Mouse (Mus musculus): ENCODE data around the gene Atp11b. TPM values are rescaled to one million over a fixed set of nuclear protein-coding genes. Genes with fewer than 3 reads are reported as not detected.
A peak's percentile ranks its signal among the peaks of the same experiment; 100 is the strongest.

Gene Atp11b
- total RNA-seq (2021) = 10 to 100 TPM; 21.9 to 32.8 TPM
- long read RNA-seq, experiment 1, full-length matches to known transcripts = 16 of 20 reads
- long read RNA-seq, experiment 1, partial matches to known transcripts = 1 of 20 reads
- long read RNA-seq, experiment 1, other reads (novel, unspliced or antisense) = 3 of 20 reads
- long read RNA-seq, experiment 2, full-length matches to known transcripts = 5 of 15 reads
- long read RNA-seq, experiment 2, partial matches to known transcripts = 4 of 15 reads
- long read RNA-seq, experiment 2, other reads (novel, unspliced or antisense) = 6 of 15 reads

DNA sequence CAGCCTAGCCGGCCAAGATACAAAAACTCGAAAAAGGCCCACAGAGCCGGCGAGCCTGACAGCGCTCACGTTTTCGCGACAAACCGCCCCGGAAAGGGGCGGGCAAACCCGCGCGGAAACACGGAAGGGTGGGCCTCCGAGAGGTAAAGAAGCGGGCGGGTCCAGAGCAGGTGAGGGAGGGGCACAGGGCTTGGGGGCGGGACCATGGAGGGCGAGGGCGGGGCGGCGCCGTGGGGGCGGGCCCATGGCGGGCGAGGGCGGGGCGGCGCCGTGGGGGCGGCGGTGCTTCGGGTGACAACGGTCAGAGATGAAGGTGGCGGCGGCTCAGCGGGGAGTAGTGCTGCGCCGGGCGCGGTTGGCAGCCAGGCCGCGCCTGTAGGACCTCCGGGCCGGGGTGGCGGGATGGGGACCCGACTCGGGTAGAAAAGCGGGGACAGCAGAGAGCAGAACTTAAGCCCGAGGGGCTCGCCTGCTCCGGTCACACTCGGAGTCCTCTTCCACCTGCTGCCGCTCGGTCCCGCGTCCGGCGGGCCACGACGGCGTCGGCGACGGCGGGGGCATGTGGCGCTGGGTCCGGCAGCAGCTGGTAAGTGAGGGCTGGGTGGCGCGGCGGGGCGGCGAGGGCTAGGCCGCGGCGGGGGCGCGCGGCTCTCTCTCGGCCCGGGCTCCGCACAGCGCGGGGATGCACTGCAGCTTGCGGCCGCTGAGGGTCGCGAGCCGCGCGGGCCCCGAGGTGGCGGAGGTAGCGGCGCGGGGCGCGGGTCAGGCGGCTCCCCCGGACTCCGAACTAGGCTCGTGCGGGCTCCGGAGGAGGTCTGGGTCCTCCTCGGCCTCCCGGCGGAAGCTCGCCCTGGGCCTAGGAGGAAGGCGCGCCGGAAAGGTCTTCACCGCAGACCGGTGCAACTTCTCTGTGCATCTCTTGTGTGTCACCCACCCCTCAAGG is at the start of gene Atp11b:
Gene Atp11b, plus strand, starts transcription at position 282 of the 943 bp plus-strand sequence.
- DNase-seq = peak; percentile 81

DNA sequence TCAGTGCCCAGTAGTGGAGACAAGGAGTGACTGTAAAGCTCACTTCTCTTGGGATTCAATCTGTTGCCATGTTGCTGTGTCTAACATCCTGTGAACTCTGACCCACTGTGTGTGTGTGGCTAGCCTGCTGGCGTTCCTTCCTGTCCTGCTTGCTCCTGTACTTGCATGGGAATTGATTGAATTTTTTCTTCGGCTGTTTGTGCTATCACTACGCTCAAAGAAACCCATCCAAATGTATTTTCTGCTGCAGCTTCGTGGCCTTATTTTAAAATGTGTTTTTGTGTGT is 49.6 kb upstream of the Atp11b start:
- DNase-seq = no peak

DNA sequence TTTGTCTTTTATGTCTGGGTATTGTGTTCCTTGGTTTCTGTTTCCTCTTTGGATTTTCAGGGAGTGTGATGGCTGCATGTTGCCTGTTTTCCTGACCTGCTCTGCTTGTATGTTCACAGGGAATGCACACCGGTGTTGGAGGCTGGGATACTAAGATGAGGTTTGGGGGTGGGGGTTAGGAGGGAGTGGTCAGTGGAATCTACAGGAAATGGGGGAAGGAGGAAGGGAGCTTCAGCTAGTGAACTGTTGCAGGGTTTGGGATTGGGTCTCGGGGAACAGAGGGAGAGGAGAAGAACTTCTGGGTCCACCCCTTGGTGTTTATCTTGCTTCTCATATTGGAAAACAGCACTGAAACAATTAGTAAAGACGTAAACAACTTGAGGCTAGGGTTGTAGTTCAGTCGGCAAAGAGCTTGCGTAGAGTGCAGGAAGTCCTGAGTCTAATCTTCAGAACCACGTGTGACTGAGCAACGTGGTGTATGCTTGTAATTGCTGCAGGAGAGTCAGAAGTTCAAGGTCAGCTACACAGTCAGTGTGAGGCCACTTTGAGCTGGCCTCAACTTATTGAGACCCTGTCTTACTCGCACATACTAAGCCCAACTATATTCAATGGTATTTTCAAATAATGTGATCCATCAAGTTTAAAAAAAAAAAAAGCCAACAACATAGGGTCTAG is 34.2 kb upstream of the Atp11b start:
- no peak for DNase-seq

DNA sequence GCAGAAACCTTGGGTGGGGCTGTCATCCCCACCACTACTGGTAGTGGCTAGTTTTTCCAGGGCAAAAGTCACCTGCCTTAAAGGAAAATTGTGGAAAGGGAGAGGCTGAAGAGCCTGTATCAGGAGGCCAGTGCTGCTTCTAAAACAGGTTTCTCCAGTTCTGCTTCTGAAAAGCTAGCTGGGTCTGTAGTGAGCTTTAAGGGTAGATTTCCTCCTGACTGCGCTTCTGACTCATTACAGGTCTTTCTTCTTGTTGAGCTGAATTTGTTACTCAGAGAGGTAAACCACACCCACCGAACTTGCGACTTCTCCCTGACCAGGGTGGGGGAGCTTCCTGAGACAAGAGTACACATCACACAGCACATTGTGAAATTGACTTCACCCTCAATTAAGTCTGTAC is 33.1 kb upstream of the Atp11b start:
- no peak for DNase-seq

DNA sequence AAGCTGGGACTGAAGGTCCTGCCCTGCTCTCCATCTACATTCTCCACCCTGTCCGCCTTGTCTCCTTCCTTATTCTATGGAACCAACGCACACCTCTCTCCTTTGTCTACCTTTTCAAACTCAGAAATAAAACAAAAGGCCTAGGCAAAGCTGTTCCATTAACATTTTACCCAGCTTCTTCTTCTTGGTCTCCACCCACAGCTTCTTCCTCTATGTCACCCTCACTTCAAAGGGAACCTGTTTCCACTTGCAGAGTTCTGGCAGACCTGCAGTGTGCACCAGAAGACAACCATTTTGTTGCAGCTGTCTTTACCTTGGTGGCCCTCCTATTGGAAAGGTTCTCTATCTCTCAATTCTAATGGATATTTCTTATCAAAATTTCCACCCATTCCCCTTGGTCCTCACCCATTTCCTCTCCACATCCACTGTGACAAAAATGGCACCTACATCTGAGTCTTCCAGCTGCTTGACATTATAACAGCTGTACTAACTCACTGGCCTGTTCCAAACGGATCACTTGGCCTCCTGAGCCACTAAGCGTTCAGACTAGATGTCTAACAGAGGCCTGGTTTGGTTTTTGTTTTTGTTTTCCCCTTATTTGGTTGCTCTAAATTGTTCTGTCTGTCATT is 32.0 kb upstream of the Atp11b start:
- no peak for DNase-seq

DNA sequence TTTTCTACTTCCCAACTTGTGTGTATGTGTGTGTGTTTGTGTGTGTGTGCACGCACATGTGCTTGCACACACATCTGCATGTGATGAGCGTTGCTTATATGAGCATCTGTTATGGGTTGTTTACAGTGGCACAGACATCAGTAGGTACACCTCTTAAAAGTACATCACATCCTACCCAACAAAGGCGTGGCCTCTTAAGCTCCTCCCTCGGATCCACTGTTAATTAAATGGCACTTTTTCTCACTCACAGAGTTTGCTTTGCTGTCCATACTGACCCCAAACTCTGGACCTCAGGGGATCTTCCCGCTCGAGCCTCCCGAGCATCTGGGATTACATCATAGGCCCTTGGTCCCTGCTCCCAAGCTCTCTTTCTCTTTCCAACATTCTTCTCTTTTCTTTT is 31.1 kb upstream of the Atp11b start:
- no peak for DNase-seq

DNA sequence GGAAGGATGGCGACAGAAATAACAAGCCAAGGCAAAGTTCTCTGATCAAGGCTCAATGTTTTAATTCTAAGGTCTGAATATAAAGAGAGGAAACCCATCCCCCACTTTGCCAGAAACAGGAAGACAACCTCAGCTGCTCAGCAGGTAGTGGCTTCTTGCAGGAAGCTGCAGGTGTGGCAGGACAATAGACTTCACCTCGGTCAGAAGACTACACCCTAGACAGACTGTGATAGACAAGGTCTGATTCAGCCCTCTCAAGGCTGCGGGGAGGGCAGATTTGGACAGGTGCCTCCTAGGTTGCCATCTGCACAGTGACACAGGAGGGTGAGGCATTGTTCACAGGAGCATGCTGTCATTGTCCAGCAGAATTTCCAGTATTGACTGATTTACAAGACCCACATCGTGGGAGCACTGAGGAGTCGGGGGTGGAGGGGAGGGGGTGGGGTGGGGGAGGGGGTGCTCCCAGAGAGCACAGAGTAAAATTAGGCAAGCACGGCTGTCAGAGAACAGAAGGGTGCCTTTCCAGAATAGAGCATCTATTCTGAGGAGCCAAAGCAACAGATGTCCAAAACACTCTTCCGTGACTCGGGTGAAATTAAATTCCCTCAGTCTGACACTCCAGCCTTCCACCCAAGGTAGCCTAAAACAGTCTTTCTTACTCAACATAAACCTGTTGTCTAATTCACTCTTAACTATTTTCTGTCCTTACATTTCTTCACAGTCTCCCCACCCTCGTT is 30.2 kb upstream of the Atp11b start:
- no peak for DNase-seq

DNA sequence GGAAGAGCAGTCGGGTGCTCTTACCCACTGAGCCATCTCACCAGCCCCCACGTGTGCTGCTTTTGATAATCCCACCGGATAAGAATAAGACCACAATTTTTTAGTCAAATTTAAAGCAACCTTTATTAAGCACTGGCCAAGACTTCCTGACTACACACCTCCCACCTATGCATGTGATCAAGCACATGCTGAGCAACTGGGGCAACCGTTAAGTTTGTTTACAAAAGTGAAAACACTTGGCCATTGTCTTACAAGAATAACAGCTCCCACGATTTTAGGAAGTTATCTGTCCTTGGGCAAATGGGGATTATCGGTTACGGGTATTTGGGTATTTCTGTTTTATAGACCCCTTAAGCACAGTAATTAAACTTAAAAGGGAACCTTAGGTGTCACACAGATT is 28.8 kb upstream of the Atp11b start:
- DNase-seq = no peak

DNA sequence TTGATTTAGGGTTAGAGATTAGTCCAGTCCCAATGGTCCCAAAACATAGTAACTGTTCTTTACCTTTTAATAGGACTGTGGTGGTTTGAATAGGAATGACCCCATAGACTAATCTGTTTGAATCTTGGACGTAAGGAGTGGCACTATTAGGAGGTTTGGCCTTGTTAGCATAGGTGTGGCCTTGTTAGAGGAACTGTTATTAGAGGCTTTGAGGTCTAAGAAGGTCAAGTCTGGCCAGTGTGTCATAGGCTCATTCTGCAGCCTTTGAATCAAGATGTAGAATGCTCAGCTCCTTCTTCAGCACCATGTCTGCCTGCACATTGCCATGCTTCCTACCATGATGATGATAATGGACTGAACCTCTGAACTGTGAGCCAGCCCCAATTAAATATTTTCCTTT is 27.0 kb upstream of the Atp11b start:
- DNase-seq = no peak

DNA sequence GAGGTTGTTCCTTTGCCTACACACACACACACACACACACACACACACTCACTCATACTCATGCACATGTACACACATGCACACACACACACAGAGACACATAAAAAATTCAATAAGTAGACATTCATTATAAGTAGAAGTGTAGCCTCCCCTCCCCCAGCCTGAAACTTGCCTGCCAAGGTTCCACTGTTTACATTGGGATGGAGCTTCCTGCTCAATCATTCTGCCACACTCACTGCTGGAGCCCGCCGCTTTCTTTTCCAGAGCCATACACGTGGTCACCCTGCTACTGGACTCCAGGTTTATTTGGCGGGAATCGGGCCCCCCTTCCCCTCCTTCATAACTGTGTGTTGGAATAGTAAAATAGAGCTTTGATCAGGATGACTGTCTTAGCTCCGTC is 24.4 kb upstream of the Atp11b start:
- no peak for DNase-seq

DNA sequence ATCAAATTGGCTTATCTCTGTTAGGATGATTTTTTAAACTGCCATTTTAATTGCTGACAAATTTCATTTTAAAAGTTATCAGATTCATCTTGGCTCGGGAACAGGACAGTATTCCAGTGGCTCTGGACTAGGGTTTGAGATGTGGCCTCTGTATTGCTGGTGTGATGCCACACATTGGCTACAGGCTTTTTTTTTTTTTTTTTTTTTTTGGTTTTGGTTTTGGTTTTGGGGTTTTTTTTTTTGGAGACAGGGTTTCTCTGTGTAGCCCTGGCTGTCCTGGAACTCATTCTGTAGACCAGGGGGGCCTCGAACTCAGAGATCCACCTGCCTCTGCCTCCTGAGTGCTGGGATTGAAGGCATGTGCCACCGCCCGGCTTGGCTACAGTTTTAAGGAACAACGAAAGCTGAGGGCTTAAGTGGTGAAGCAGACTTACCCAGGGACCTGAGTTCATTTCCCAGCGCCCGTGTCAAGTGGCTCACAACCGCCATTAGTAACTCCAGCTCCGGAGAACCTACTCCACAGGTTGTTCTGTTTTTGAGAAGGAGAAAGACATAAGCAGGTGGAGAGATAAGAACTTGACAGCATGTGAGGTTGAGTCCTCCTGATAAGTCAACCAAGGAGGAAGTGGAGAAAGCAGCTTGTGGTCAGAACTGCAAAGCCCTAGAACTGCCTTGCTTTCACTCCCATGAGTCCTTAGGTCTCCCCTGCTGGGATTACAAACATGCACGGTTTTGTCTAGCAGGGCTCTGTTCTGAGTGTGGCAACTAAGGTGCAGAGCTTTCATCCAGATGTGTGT is 21.7 kb upstream of the Atp11b start:
- no peak for DNase-seq

DNA sequence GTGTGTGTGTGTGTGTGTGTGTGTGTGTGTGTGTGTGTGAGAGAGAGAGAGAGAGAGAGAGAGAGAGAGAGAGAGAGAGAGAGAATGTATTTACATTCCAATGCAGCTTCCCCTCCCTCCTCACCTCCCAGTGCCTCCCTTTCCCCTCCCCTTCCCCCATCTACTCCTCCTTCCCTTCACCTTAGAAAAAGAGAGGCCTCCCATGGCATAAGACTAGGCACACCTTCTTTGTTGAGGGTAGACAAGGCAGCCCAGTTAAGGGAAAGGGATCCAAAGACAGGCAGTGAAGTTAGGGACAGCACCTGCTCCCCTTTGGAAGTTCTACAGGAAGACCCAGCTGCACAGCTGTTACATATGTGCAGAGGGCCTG is 21.1 kb upstream of the Atp11b start:
- DNase-seq = no peak

DNA sequence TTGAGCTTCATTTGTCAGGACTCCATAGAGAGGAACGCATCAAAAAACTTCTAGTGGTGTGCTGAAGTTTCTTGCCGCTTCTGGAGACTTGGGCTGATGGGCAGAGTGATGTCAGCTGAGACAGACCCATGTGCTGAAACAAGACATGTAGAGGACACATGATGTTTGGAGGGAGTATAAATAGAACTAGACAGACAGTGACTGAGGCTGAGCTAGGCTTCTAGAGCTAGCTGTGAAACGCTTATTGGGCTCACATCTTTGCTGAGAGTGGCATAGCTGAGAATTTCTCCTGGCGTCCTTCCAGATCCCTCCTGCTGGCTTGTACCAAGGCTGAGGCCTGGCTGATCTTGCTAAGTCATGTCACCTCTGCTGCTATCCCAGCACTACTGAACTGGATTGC is 19.4 kb upstream of the Atp11b start:
- no peak for DNase-seq

DNA sequence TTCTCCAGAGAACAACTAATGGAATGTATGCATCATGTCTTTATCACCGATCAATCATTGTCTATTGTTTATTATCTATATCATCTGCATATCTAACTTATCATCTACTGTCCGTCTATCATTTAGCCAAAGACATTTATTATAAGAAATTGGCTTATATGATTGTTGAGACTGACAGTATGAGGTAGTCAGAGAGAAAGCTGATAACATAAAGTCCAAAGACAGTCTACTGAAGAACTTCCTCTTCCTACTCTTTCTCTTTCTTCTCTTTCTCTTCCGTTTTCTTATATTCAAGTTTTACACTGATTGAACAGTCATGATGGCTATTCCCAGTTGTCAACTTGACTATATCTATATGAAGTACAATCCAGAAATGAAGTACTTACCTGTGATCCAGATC is 15.8 kb upstream of the Atp11b start:
- DNase-seq = no peak

DNA sequence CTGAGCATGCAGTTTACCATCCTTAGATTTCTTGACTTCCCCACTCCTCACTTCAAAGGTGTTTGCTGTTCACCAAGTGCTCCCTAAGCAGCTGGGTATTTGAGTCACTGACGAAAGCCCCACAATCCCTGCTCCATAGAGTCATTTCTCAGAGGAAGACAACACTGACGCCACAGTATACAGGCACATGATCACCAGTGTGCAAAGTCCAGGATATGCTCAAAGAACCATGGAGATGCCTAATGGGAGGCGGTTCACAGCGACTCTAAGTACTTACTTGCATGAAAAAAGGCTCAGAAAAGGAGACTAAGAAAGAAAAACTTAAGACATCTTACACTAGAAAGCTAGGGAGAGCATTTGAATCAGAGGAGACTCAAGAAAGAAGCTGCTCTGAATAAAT is 8.9 kb upstream of the Atp11b start:
- DNase-seq = no peak

DNA sequence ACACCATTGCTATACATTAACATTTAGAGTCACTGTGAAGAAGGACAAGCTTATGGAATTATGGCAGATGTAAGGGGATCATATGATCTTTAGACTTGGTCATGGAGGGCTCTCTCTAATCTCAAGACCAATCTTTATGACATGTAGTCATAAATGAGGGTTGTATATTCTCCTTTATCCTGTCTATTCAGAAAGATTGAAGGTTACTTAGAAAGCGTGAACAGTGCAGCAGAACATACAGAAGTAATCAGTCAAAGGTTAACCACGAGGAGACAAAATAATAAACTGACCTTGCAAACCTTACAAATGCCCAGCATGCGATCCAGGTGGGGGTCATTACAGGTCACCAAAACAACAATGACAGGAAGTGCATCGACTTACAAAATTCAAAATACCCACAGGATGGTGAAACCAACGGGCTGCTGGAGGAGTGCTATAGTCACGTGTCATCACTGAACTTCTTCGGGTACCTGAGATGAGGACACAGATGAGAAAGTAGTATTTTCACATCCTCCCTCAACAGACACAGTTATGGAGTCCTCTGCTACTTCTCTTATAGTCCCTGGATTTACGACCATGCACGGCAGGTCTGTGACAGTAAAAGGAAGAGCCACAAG is 7.0 kb upstream of the Atp11b start:
- no peak for DNase-seq

DNA sequence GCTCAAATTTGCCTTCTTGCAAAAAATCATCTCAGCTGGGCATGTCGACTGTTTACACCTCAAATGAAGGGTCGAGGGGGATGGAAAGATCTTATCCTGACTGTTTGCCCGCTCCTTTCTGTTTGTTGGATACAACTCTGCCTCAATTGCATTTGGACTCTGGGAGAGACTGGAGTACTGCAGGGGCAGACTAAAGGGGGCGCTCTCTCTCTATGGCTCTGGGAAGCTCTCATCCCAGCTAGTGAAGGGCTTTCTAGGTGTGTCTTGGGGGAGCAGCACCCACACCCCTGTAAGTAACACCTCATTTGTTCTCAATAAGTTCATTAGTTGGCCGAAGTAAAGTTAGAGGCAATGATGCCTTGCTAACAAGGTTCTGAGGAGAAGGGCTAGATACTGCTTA is 3.6 kb upstream of the Atp11b start:
- DNase-seq = no peak

DNA sequence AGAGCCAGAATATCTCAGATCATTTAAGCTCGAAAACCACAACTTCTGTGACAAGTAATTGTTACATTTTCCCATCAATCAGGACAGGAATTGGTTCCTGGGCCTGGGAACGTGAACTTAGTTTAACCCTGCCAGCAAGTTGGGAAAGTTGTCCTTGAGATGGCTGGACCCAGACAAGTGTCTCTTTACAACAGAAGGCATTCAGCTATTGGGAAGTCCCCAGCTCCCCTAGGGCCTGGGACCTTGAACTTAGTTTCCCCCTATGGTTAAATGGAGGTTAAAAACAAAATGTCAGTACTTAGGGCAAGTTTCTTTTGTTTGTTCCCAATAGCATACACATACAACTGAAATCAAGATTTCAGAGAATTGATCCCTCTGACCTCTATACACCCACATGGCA is 2.2 kb upstream of the Atp11b start:
- no peak for DNase-seq

DNA sequence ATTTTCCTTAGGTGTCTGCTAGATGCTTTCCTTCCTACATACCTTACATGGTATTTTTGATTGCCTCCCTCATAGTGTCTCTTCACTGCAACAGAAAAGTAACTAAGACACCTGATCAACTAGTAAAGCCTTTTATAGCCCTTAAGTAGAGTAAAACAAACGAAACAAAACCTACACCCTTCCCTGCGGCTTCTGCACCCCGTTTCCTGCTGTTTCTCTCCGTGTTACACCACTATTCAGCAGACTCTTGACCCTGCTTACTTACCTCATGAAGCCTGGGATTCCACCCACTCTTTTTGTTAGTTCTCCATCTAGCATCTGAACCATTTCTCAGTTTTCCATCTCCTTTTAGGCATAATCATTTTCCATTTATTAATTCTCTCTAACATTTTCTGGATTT is 8.8 kb downstream of the Atp11b start:
- no peak for DNase-seq

DNA sequence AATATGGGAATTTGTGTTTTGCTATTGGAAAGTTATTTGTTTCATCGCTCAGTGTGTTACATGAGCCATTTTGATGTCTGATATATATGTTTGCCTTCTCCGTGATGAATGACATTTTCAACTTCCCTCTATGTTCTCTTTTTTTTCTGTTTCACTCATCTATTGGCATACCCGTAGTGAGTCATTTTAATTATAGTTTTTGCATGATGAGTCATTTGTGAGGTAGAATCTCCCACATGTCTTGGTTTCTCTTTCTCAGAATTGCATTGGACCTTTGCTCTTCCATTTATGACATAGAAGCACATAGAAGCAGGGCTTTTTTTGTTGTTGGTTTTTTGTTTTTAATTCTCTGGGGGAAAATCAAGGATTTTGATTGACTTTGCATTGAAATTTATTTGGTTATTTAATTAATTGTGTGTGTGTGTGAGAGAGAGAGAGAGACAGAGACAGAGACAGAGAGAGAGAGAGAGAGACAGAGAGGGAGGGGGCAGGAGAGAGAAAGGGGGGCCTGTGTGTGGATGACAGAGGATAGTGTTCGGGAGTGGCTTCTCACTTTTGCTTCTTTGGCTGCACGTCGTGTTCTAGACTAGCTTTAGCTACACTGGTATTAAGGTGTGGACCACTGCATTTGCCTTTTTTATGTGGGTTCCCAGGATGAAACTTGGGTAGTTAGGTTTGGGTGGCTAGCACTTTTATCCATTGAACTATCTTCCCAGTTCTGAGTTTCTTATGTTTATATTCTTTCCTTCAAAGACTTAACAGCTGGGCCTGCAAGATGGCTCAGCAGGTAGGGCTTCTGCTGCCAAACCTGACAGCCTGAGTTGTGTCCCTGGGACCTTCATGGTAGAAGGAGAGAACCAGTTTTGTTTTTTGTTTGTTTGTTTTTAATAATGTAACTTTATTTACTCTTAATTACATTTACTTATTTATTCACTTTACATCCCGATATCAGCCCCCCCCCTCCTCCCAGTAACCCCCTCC is 11.0 kb downstream of the Atp11b start:
- no peak for DNase-seq

All from gastrocnemius, postnatal 10 days (tissue).